Mouse (Mus musculus): ENCODE data around the gene Atxn3.

Atxn3 gene

DNA sequence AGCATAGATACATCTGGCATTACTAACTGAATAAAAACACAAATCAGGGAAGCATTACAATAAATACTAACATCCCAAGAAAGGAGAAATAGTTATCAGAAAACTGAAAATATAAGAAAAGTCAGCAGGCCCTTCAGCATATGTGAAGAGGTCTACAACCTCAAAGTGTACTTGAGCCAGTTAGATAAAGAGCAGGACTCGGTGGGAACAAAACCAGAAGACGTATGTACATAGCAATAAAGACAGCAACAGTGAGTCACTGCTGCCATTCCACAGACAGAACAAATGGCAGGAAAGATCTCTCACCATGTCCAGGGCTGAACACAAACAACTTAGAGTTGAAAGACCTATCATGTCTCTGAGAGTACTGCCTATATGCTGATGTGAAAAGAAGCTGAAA is 69.7 kb downstream of the Atxn3 start:
- WGBS: 94% methylated on average over 2 of the region's 2 CpGs

DNA sequence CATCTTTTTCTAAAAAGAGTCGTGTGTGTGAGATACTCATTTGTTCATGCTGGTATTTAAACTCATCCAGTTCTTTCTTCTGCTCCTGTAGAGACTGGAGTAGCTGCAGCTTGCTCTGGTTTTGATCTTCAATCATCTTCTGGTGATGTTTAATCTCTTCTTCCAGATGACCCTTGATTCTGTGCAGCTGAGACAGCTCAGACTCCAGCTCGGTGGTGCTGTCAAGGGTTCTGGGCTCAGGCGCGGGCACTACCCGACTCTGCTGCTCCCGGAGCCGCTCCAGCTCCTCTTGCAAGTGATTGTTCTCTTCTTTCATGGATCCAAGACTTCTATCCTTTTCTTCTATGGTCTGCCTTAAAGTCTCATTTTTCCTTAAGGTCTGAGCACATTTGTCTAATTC is 73.1 kb downstream of the Atxn3 start:
- WGBS: 92% methylated on average over 7 of the region's 7 CpGs

DNA sequence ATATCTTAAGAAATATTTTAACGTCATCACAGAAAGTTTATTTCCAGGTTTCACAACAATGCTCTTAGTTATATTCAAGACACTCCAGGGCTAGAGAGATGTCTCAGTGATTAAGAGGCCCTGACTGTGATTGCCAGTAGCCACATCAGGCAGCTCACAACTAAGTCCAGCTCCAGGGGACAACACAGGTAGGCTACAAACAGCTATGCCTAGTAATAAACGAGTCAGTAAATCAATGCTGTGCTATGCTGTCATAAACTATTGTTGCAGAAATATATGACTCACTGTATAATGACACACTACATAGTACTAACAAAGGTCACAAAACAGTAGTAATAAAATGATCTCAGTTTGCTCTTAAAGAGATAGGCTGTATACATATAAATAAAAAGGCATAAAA is 81.7 kb downstream of the Atxn3 start:
- WGBS: 87% methylated on average over 2 of the region's 2 CpGs

DNA sequence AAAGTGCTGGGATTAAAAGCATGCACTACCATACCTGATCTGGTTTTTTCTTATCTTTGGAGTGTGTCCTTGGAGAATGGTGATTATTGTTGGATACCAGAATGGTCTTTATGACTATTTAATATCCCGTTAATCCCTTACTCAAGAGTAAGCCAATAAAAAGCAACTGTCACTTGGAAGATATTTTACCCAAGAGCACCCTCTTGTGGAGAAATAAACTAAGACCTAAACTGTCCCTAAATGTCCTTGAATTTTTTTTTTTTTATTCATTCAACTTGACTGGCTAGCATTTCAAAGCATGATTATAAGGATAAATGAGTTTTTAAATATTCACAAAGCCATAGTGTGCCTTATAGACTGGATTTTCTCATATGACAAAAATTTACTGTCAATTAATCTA is 82.9 kb downstream of the Atxn3 start:
- 42% methylated on average over 1 of the region's 1 CpGs for WGBS
